Mouse (Mus musculus) layer of hippocampus, adult 18-20 months (tissue): ENCODE data around the gene Prr14l. TPM values are rescaled to one million over a fixed set of nuclear protein-coding genes. Genes with fewer than 3 reads are reported as not detected.
"Not testable (repeated sequence)": the region's sequence is repeated elsewhere in the genome, so short reads cannot be mapped to it uniquely, and the experiment has no call there.

Experiments
- DNase-seq, 2 experiments: peaks; one replicate each; pipeline ENCODE4 v3.0.0; 2022; ENCODE audit warnings: low spot score in 2 of 2
- long read RNA-seq: library from polyadenylated mRNA; stranded (forward); transcript quantifications from one replicate; pipeline ENCODE4 v2.0.0, GENCODE M21; 2021
- total RNA-seq, 2 experiments: library from RNA; stranded (reverse); gene quantifications; 2 replicates each; pipeline ENCODE4 v1.2.3; 2021

Prr14l gene
- 10 to 100 TPM; 48.0 to 48.8 TPM for total RNA-seq
- long read RNA-seq, partial matches to known transcripts, result 3 of 9 reads
- long read RNA-seq, other reads (novel, unspliced or antisense), result 6 of 9 reads

DNA sequence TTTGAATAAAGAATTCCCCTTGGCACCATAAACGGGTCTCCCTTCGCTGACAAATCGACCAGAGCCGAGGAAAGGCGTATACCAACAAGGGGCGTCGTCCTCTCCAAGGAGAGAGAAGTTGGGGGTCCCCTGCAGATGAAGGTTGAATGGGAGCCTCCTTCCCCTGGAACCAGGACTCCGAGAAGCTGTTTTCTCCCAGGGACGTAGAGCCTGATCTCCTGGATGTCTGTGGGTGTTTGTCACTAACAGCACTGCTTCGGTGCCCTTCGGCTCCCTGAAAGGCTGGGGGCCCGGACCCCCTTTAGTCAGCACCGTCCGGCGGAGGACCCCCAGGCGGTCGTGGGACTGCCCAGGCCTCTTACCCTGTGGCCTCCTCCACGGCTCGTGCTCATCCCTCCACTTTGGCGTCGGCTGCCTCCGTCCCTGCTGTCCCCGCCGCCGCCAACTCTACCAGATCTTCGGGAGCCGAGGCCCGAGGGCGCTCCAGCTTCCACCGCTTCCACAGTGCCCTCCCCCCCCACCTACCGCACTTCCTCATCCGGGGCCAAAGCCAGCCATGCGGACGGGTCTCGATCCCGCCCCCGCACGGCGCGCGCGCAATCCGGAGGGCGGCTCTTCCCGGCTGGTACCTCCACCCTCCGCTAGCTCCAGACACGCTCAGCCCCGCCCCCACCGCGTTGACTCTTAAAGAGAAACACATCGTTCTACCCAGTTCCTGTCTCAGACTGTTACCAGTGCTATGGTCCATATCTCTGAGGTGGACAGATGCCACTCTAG is at the start of gene Prr14l:
Gene Prr14l, minus strand, starts transcription at position 526 of the 777 bp plus-strand sequence.
- peak; percentile 98 to 100 for DNase-seq

- no peak for DNase-seq
These were observed 32.7 kb upstream of the Prr14l start for GRCm38 (mm10) chr5:32886739-32887138.

GRCm38 (mm10) chr5:32872346-32872745 is 18.3 kb upstream of the Prr14l start:
- no peak for DNase-seq

DNA sequence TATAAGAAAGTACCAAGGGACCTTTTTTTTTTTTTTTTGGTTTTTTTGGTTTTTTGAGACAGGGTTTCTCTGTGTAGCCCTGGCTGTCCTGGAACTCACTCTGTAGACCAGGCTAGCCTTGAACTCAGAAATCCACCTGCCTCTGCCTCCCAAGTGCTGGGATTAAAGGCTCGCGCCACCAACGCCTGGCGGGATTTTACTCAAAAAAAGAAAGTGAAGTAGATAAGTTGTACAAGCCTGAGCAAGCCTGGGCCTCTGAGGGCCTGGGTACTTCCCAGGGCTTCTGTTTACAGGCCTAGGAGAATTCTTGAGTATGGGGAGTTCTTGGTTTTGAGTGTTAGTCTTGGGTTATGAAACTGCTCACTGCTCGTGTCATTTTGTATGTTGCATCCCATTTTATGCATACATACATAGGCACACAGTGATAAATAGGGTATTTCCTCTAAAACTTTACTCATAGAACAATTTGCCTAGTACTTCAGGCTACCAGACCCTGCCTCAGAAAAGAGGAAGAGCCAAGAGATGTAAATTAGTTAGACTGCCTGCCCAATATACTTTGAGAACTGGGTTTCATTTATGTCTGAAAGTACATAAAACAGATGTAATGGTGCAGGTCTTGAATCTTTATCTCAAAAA is 15.5 kb upstream of the Prr14l start:
- no peak for DNase-seq

DNA sequence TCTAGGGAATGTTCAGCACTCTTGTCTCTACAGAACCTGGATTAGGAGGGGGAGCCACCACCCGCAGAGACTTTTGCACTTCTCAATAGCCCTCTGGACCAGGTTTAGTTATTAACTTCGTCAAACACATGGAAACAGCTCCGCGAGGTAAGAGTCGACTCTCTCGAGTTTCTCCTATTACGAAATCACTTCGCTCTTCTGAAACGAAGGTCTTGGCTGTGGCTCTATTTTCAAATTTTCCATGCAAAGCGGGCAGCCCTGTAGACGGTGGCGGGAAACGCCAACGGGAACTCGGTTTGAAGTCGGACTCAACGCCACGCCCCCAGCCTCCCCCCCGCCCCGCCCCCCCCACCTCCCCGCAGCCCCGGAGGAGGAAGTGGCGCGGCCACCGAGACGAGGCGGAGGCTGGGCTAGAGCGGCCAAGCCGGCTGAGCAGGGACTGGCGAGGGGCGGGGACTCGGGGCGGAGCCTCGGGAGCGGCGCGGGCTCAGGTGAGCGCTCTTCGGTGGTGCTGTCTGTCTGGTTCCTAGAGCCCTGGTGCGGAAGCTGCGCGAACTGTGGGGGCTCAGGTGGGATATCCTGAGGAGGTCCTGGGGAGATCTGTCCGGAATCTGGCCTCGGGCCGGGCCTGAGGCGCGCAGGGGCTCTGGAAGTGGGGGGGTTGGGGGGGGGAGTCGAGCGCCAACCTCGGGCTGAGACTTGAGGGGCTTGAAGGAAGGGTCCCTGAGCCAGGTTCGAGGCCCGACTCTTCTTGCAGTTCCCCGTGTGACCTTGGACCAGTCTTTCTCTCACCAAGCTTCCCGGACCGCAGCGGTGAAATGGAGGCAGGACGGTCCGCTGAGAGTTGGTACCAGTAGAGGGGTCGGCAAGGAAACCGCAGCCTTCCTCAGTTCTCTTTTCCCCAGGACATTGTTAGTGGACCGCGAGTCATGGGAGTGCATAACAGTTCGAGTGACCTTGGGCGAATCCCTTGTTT is 9.5 kb upstream of the Prr14l start, which contains the start of gene Depdc5:
Gene Depdc5, plus strand, starts transcription at position 449 of the 976 bp plus-strand sequence.
- DNase-seq, result peak; percentile 83 to 90

DNA sequence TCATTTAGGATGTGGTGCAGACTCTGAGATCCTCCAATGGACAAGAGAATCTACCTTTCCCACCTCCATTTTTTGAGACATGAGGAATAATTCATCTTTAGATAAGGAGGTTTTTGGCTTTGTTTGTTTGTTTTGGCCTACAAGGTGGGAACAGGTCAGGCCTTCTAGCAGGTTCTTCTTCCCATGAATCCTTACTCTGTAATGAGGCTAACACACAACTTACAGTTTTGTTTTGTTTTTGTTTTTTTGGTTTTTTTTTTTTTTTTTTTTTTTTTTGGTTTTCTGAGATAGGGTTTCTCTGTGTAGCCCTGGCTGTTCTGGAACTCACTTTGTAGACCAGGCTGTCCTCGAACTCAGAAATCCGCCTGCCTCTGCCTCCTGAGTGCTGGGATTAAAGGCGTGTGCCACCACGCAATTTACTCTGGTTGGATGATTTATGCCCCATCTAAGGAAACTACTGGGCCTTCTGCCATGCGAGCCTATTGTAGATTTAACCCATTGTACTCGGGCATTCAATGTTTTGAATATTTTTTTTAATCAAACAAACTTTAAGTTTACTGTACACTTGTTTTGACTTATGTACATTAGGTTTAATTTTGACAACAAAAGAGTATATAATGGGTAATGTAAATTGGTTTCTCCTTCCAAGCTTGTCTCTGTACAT is 8.5 kb upstream of the Prr14l start:
- DNase-seq, result no peak

DNA sequence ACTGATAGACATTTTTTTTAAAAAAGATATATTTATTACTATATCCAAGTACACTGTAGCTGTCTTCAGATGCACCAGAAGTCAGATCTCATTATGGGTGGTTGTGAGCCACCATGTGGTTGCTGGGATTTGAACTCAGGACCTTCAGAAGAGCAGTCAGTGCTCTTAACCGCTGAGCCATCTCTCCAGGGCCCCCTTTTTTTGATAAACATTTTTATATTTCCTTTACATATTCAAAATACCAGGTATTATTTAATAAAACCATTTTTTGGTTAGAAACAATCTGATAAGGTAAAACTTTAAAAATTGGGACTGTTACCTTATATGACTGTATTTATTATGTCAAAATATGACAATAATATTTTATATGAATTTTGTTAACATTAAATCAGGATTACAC is 7.0 kb upstream of the Prr14l start:
- no peak for DNase-seq

- DNase-seq, result peak; percentile 46 to 72
These were observed 3.7 kb upstream of the Prr14l start for GRCm38 (mm10) chr5:32857781-32858220.

GRCm38 (mm10) chr5:32855274-32855673 is 1.2 kb upstream of the Prr14l start:
- DNase-seq, result not testable (repeated sequence)

- DNase-seq, result no peak
These were observed 762 bp upstream of the Prr14l start for GRCm38 (mm10) chr5:32854818-32855217.

GRCm38 (mm10) chr5:32852026-32852425 is 2.0 kb downstream of the Prr14l start:
- no peak for DNase-seq

DNA sequence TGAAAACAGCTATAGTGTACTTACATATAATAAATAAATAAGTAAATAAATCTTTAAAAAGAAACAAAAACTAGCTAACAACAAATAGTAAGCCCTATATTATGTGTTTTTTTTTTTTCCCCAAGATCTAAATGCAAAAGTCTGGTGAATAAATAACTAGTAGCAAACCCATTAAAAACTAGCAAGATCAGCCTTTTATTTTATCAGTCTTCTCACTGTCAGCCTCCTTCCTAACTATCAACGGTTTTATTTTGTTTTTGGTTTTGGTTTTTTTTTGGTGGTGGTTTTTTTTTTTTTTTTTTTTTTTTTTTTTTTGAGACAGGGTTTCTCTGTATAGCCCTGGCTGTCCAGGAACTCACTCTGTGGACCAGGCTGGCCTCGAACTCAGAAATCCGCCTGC is 4.5 kb downstream of the Prr14l start:
- not testable (repeated sequence) for DNase-seq

DNA sequence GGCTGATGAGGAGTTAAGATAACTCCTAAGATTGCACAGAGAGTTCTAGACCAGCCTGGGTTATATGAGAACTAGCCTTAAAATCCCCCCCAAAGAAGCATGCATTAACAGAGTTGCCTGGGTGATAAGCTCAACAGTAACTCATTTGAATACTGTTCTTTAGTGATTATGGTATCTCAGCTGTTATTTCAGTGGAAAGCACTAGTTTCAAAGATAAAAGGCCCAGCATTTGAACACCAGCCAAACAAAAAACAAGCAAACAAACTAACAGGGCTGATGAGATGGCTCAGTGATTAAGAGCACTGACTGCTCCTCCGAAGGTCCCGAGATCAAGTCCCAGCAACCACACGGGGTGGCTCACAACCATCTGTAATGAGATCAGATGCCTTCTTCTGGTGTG is 4.9 kb downstream of the Prr14l start:
- DNase-seq, result no peak

- no peak for DNase-seq
These were observed 14.0 kb downstream of the Prr14l start for GRCm38 (mm10) chr5:32840029-32840428.

DNA sequence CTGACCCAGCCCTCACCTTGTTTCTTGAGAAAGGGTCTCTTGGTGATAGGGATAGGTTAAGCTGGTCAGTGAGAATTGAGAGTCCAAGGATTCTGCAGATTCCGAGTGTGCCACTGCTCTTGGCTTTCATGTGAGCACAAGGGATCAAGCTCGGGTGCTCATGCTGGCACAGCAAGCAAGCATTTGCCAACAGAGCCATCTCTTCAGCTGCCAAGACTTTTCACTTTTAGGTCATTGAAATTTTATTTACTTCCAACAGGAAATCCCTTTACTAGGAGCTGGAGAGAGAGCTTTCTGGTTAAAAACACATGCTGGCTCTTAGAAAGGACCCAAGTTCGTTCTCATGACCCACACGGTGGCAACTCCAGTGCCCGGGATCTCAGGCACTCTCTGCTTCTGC is 17.1 kb downstream of the Prr14l start:
- DNase-seq, result no peak

DNA sequence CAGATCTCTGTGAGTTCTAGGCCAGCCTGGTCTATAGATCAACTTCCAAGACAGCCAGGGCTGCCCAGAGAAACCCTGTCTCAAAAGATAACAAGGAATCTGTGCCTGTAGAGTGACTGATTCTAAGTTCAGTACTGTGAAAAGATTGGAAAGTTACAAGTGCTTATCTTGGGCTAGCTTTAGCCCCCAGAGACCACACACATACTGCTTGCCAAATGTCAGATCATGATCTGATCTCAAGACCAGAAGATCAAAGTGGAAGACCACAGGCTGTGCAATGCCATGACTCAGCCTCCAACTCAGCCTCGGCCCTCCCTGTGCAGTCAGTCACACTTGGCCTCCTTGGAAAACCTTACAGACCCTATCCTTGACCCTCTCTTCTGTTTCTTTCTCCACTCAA is 19.6 kb downstream of the Prr14l start:
- DNase-seq, result no peak

GRCm38 (mm10) chr5:32830054-32830453 is 24.0 kb downstream of the Prr14l start:
- peak in 1 of 2 experiments; percentile 50 for DNase-seq

GRCm38 (mm10) chr5:32828766-32829165 is 25.3 kb downstream of the Prr14l start:
- DNase-seq, result peak in 1 of 2 experiments; percentile 65

DNA sequence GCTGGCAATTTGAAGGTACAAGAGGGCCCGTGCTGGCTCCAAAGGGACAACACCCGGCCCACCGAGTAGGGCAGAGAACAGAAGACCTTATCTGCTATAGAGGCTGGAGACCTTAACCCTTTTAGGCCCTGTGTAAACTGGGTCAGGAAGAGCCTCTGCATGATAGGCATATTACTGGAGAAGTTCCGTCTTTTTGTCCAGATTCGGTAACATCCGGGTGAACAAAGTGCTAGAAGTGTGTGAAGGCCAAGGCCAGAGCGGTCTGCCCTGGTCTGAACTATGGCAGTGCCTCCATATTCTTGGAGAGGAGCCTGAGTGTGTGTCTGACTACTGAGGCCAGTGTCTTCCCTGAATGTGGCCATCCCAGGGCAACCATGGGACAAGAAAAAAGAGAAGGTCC is 27.0 kb downstream of the Prr14l start, which contains the start of gene Gm20671:
Gene Gm20671, minus strand, starts transcription at position 101 of the 400 bp plus-strand sequence.
- no peak for DNase-seq

GRCm38 (mm10) chr5:32820471-32820870 is 33.6 kb downstream of the Prr14l start:
- peak; percentile 40 to 69 for DNase-seq
